Mouse (Mus musculus): ENCODE results near the gene Coro6.

The Coro6 gene

DNA sequence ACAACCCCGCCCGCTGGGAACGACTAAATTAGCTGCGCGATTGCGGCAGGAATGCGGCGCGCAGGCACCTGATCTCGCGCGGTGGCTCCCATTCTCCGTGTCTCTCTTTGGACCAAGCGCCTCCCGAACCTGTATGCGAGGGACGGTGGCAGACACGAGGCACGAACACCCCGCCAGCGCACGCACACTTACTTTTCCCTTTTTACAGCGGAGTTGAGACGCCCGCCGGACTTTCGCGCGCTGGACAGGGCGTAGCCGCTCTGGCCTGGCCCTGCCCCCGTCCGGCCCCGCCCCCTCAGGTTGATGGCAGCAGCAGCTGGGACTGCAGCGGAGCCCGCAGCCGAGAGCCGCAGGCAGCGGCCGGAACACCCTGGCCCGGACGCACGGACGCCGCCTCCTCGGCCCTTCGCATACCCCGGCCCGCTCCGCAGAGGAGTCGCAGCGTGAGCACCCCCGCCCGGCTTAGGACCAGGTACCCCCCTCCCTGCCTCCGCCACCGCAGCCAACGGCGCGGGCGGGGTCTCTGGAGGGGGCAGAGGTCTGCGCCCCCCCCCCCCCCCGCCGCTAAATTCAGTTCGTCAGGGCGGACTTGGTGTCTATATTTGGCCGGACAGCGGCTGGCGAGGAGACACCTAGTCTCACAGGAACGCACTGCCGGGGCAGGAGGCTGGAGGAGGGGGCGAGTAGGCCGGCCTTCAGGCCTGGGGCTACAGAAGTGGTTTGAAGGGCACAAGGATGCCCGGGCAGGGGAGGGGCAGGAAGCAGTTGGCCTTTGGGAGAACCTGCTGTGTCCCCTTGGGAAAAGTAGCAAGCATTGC lies at the start of gene Coro6:
Coro6 (plus strand) TSS at position 129 of the 818 bp plus-strand sequence.
- peak; percentile 37 for DNase-seq (ENCODE audit: low spot score)

GRCm38 (mm10) chr11:77414141-77414839 lies 47.9 kb upstream of the Coro6 start:
- no peak for DNase-seq (ENCODE audit: low spot score)

DNA sequence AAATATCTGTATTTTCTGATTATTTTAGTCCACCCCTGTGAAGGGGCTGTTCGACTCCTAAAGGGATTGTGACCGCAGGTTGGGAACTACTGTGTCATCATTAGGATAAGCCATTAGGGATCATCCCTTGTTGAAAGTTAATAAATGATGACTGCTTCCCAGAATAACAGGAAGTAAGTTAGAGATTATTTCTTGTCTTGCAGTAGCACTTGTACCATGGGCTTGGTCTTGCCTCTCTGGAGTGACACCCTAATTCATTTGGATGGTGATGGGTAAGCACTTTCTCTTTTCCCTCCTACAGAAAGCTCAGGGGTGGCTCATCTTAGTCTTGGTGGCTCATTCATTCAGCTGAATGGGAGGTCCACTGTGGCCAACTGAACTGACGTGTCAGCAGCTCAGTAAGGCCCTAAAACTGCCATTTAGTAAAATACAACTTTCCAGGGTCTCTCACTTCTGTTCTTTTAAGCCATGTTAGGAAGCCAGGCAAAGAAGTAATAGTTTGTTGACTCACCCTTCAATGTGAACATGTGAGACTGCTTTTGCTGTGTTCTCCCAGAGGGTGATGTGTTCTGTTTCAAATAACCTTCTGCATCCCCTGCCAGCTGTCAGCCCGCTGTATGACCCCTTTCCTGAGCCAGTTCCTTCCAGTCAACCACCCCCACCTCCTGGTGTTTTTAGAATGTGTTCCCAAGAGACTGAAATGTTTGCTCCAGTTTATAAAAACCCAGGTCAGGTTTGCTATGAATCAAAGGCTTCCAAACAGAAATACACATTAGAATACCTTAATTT lies 45.8 kb upstream of the Coro6 start:
- DNase-seq (ENCODE audit: low spot score), result no peak

DNA sequence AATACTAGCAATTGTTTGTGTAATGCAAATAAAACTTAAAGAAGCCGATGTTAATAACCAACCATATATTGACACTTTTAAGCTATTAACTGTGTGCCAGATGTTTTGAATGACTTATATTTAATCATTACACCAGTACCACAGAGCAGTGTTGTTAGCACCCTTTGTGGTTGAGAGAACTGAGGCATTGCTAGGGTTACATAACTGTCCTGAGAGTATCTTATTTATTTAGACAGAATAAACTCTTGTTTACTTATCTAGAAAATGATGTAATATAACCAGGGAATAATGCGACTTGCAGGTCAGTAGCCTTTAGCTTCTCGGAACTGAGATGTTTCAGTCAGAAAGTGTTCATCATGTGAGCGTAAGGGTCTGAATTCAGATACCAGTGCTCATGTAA lies 44.2 kb upstream of the Coro6 start:
- DNase-seq (ENCODE audit: low spot score), result no peak

GRCm38 (mm10) chr11:77423175-77423859 lies 38.9 kb upstream of the Coro6 start:
- no peak for DNase-seq (ENCODE audit: low spot score)

GRCm38 (mm10) chr11:77428446-77428845 lies 33.8 kb upstream of the Coro6 start:
- no peak for DNase-seq (ENCODE audit: low spot score)

GRCm38 (mm10) chr11:77437026-77437425 lies 25.2 kb upstream of the Coro6 start:
- DNase-seq (ENCODE audit: low spot score), result no peak

DNA sequence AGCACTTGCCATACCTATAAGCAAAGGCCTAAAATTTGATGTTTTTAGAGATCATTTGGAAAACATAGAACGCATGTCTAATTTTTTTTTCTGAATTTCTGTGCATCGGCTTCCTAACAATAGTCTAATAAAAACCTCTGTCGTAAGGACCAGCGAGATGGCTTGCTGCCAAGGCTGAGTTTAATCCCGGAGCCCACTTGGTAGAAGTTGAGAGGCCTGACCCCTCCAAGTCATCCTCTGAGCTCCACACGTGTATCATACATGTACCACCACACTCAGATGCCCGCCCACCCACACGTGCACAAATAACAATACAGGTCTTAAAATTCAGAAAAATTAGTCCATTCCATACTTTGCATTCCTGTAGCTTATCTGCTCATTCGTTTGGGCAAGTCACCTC lies 22.1 kb upstream of the Coro6 start:
- no peak for DNase-seq (ENCODE audit: low spot score)

DNA sequence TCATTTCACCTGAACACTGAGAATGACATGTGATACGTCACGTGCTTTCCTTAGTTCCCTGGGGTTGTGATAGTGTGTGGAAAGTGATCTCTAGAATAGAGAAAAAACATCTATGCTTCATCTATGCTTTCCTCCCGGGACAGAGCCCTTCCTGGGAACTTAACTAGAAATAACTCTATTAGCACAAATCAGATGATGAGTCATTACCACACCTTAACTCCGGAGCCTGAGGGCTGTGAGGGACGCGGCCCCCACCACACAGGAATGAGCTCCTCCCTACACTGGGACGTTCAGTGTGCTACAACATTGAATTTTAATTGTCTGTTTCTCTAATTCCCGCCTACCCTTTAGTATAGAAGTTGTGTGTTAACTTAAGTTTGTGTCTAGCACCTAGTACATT lies 21.2 kb upstream of the Coro6 start:
- DNase-seq (ENCODE audit: low spot score), result no peak

- DNase-seq (ENCODE audit: low spot score), result no peak
Observed at GRCm38 (mm10) chr11:77442186-77443170, 19.7 kb upstream of the Coro6 start.

- DNase-seq (ENCODE audit: low spot score), result no peak
Observed at GRCm38 (mm10) chr11:77444939-77445338, 17.3 kb upstream of the Coro6 start.

DNA sequence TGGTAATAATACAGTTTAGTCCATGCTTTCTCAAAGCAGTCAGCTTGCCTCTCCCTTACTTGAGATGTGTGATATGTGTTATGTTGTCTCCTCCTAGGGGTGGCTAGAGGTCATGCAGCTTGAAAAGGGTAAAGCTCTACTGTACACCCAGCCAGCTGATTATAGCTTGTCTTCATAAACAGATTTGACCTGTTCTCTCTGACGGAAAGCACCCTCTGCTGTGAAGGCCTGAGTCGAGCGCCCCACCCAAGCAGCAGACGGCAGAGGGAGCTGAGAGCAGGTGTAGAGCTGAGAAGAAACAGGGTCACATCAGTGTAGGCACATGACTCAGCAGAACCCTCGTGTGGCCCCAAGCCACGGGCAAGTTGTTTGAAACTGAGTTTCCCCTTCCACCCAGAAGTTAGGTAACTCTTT lies 15.6 kb upstream of the Coro6 start:
- DNase-seq (ENCODE audit: low spot score), result no peak

DNA sequence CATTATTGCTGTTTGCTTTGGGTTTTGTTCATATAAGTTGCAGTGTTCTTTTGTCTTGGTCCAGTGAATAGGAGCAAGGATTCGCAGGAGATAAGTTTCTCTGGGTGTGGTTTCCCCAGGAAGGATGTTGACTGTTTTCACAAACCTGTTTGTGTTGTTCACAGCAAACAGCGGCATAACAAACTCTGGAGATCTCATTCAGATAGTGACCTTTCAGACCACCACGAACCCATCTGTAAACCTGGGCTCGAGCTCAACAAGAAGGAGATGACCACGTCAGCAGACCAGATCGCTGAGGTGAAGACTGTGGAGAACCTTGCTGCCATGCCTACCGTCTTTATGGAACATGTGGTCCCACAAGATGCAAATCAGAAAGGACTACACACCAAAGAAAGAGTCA lies 13.0 kb upstream of the Coro6 start:
- no peak for DNase-seq (ENCODE audit: low spot score)

GRCm38 (mm10) chr11:77451670-77452069 lies 10.5 kb upstream of the Coro6 start:
- DNase-seq (ENCODE audit: low spot score), result no peak

GRCm38 (mm10) chr11:77453388-77453787 lies 8.8 kb upstream of the Coro6 start:
- no peak for DNase-seq (ENCODE audit: low spot score)

DNA sequence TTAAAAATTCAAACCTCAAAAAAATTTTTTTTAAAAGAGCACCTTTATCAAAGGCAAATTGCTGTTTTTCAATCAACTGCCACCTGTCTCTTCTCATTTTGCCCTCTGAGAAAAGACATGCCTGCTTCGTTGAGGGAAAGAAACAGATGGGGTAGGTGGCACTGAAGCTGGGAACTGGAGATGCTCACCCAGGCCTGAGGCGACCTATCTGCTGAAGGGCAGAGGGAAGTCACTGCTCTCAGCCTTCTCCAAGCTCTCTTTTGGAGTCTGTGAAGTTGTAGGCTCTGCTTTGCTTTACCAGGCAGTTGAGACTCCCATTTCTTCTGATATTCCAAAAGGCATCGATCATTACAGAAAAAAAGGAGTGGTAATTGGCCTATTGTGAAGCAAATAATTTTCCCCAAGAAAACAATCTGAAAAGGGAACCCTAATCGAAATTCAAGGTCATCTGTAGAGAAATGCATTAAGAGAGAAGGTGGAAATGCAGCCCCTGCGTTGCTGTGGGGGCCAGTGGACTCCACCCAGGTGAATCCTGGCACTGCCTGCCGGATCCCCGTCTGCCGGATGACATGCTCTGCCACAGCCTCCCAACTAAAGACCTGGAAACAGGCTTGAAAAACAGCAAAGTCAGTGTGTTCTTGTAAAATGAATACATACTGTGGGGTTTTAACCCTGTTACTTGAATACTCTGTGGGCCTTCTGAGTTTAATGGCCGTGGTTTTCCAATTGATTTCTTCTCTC lies 6.3 kb upstream of the Coro6 start:
- no peak for DNase-seq (ENCODE audit: low spot score)

DNA sequence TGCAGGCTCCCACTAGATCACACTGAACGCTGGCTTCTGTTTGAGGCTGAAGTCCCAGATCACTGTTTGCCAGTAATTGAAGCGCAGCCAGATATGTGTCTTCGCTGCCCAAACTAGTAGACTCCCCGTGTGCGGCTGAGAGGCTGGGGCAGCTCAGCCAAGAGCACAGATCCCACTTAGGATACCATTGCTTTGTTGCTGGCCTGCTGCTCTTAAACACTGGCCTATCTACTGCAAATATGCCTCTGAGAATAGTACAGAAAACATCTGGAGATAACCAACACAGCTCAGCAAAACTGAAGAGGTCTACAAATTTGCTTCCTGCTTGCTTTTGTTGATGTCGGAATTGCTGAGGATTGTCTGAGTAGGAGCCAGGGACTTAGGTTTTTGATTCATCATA lies 5.3 kb upstream of the Coro6 start:
- DNase-seq (ENCODE audit: low spot score), result no peak

DNA sequence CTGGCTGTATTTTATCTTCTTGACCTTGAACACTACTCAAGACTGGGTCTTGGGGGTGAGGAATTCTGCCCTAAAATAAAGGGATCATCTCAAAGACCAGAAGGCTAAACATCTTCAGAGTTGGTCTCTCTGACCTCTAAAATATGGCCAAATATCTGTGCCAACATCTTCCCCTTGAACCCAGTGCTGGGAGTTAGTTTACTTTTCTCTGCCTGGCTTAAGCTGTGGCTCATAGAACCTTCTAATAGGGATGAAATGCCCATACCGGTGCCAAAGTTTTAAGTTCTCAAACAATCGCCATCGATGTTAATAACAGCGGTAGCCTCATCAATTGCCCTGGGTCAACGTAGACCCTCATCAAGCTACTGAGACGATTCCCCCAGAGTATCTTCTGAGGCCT lies 355 bp upstream of the Coro6 start:
- DNase-seq (ENCODE audit: low spot score), result no peak

GRCm38 (mm10) chr11:77463101-77463445 lies 862 bp downstream of the Coro6 start:
- DNase-seq (ENCODE audit: low spot score), result no peak

DNA sequence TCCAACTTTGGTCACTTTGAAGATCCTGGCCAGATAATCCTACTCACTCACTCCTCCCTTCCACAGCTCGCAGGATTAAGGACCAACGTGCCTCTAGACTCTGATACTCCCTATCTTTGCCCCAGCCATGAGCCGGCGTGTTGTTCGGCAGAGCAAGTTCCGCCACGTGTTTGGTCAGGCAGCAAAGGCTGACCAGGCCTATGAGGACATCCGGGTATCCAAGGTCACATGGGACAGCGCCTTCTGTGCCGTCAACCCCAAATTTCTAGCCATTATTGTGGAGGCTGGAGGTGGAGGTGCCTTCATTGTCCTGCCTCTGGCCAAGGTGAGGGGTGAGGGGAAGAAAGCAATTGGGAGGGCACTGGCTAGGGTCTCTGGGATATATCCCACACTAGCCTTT lies 1.6 kb downstream of the Coro6 start:
- DNase-seq (ENCODE audit: low spot score), result no peak

Measured in ovary, postnatal 14 days (tissue).